Mouse (Mus musculus) embryonic facial prominence, embryonic 13.5 days (tissue): ENCODE data around the gene Ubash3a. TPM values are rescaled to one million over a fixed set of nuclear protein-coding genes. Genes with fewer than 3 reads are reported as not detected.

Experiments
- ATAC-seq: fragments of 200-750 bp; cut with Nextera tagmentation; 2 replicates; pipeline ENCODE4 v1.8.0; 2017; ENCODE audit warnings: low read depth; ENCODE audit not compliant: insufficient number of reproducible peaks, insufficient read depth, low FRiP score, low TSS enrichment
- H3K27ac ChIP-seq: fragments of 300-500 bp; sonication (generic); 2 replicates; pipeline ENCODE4 v1.5.1; 2015; ENCODE audit warnings: moderate library complexity, mild to moderate bottlenecking, inconsistent platforms
- H3K27me3 ChIP-seq: fragments of 300-500 bp; sonication (generic); 2 replicates; pipeline ENCODE4 v1.6.1; 2015; ENCODE audit warnings: mild to moderate bottlenecking, inconsistent platforms
- H3K36me3 ChIP-seq: fragments of 300-500 bp; sonication (generic); 2 replicates; pipeline ENCODE4 v1.6.1; 2015; ENCODE audit warnings: mild to moderate bottlenecking, inconsistent platforms
- H3K4me1 ChIP-seq: fragments of 300-500 bp; sonication (generic); 2 replicates; pipeline ENCODE4 v1.6.1; 2015; ENCODE audit warnings: inconsistent platforms
- H3K4me2 ChIP-seq: fragments of 300-500 bp; sonication (generic); 2 replicates; pipeline ENCODE4 v1.6.1; 2015; ENCODE audit warnings: moderate library complexity, mild to moderate bottlenecking, inconsistent platforms
- H3K4me3 ChIP-seq: fragments of 300-500 bp; sonication (generic); 2 replicates; pipeline ENCODE4 v1.5.1; 2015; ENCODE audit warnings: mild to moderate bottlenecking, inconsistent platforms
- H3K9ac ChIP-seq: fragments of 300-500 bp; sonication (generic); 2 replicates; pipeline ENCODE4 v1.6.1; 2015; ENCODE audit warnings: mild to moderate bottlenecking, inconsistent platforms
- H3K9me3 ChIP-seq: fragments of 300-500 bp; sonication (generic); 2 replicates; pipeline ENCODE4 v1.6.1; 2016; ENCODE audit warnings: inconsistent platforms
- WGBS: fragments of 180-500 bp; shearing (Covaris S2); methylation state at CpG from one replicate; pipeline ENCODE4 v1.1.7; 2015; ENCODE audit warnings: mixed read lengths; 5-methylcytosine and 5-hydroxymethylcytosine counted together
- polyA plus RNA-seq: library from polyadenylated mRNA; unstranded; fragments of >200 nt; fragmentation: Nextera tagmentation; extraction: Ambion mirVana; gene quantifications from 2 replicates; pipeline ENCODE4 v1.2.1, GENCODE M21; 2015

Gene Ubash3a
- polyA plus RNA-seq, 1 experiment from 2014 or later, result 0.24 TPM

- H3K9me3 ChIP-seq, result no peaks in the 10 kb centered on the region
- no peaks in the 10 kb centered on the region for H3K36me3 ChIP-seq
- no peak overlapping the region for H3K27ac ChIP-seq
- no peak for ATAC-seq
- no peak overlapping the region for H3K9ac ChIP-seq
- no peak overlapping the region for H3K4me2 ChIP-seq
- no peak overlapping the region for H3K4me3 ChIP-seq
- H3K27me3 ChIP-seq, result no peaks in the 10 kb centered on the region
- 38% methylated on average over 5 of the region's 5 CpGs for WGBS
- no peaks in the 10 kb centered on the region for H3K4me1 ChIP-seq
Observed at GRCm38 (mm10) chr17:31247144-31247543, 39.5 kb downstream of the Ubash3a start.

GRCm38 (mm10) chr17:31253951-31254350 is 46.3 kb downstream of the Ubash3a start:
- H3K9me3 ChIP-seq, result no peaks in the 10 kb centered on the region
- WGBS, result 55% methylated on average over 5 of the region's 5 CpGs
- H3K4me2 ChIP-seq, result no peak overlapping the region
- ATAC-seq, result no peak
- no peaks in the 10 kb centered on the region for H3K4me1 ChIP-seq
- no peaks in the 10 kb centered on the region for H3K27me3 ChIP-seq
- H3K9ac ChIP-seq, result no peak overlapping the region
- no peak overlapping the region for H3K27ac ChIP-seq
- no peak overlapping the region for H3K4me3 ChIP-seq
- no peaks in the 10 kb centered on the region for H3K36me3 ChIP-seq

DNA sequence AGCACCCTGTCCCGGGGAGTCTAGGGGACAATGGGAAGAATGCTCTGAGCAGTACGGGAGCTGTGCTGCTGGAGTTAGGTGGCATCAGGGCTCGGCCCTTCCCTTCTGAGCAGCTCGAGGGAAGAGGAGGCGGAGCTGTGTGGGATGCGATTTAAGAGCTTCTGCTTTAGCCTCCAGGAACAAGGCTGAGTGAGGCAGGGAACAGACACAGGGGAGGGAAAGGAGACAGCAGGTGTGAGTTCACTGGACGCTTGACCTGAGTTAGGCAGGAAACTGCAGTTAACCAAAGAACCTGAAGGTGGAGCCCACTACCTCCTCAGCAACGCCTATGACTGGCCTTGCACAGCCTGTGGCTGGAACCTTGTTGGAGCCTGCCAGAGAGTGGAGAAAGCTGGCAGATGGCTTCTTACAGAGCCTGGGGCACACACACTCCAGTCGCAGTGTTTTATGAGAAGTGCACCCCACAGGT is 46.8 kb downstream of the Ubash3a start:
- Histone ChIP-seq H3K27ac (no peak overlapping the region), H3K9ac (peak overlapping the region; percentile 37; the same call in 1 of the 2 replicates), H3K9me3 (no peaks in the 10 kb centered on the region), H3K4me1 (no peaks in the 10 kb centered on the region), H3K36me3 (no peaks in the 10 kb centered on the region), H3K4me3 (no peak overlapping the region), H3K27me3 (no peaks in the 10 kb centered on the region), H3K4me2 (peak overlapping the region; percentile 14; the same call in 1 of the 2 replicates)
- ATAC-seq, result peak; percentile 62; the same call in 1 of the 2 replicates
- WGBS, result 11% methylated on average over 9 of the region's 9 CpGs

- Histone ChIP-seq H3K4me1 (no peaks in the 10 kb centered on the region), H3K27me3 (no peaks in the 10 kb centered on the region), H3K36me3 (no peaks in the 10 kb centered on the region), H3K9me3 (no peaks in the 10 kb centered on the region), H3K4me3 (no peak overlapping the region), H3K27ac (no peak overlapping the region), H3K9ac (no peak overlapping the region), H3K4me2 (no peak overlapping the region)
- WGBS, result 85% methylated on average over 1 of the region's 1 CpGs
- no peak for ATAC-seq
Observed at GRCm38 (mm10) chr17:31257149-31257548, 49.5 kb downstream of the Ubash3a start.

- H3K9me3 ChIP-seq, result no peaks in the 10 kb centered on the region
- WGBS, result 90% methylated on average over 12 of the region's 12 CpGs
- H3K4me1 ChIP-seq, result no peaks in the 10 kb centered on the region
- no peak overlapping the region for H3K27ac ChIP-seq
- H3K4me3 ChIP-seq, result no peak overlapping the region
- no peaks in the 10 kb centered on the region for H3K27me3 ChIP-seq
- no peak overlapping the region for H3K9ac ChIP-seq
- no peak overlapping the region for H3K4me2 ChIP-seq
- H3K36me3 ChIP-seq, result no peaks in the 10 kb centered on the region
- ATAC-seq, result no peak
Observed at GRCm38 (mm10) chr17:31257898-31258297, 50.2 kb downstream of the Ubash3a start.

GRCm38 (mm10) chr17:31258310-31258865 is 50.7 kb downstream of the Ubash3a start:
- no peak overlapping the region for H3K4me2 ChIP-seq
- H3K9me3 ChIP-seq, result no peaks in the 10 kb centered on the region
- no peaks in the 10 kb centered on the region for H3K27me3 ChIP-seq
- H3K4me1 ChIP-seq, result no peaks in the 10 kb centered on the region
- WGBS, result 76% methylated on average over 9 of the region's 9 CpGs
- no peak for ATAC-seq
- H3K4me3 ChIP-seq, result no peak overlapping the region
- no peaks in the 10 kb centered on the region for H3K36me3 ChIP-seq
- no peak overlapping the region for H3K27ac ChIP-seq
- H3K9ac ChIP-seq, result no peak overlapping the region

- H3K4me2 ChIP-seq, result no peak overlapping the region
- H3K9ac ChIP-seq, result no peak overlapping the region
- no peaks in the 10 kb centered on the region for H3K9me3 ChIP-seq
- no peaks in the 10 kb centered on the region for H3K36me3 ChIP-seq
- no peaks in the 10 kb centered on the region for H3K4me1 ChIP-seq
- no peak overlapping the region for H3K4me3 ChIP-seq
- H3K27ac ChIP-seq, result no peak overlapping the region
- no peaks in the 10 kb centered on the region for H3K27me3 ChIP-seq
- WGBS, result 78% methylated on average over 4 of the region's 4 CpGs
- ATAC-seq, result no peak
Observed at GRCm38 (mm10) chr17:31259145-31259544, 51.5 kb downstream of the Ubash3a start.

DNA sequence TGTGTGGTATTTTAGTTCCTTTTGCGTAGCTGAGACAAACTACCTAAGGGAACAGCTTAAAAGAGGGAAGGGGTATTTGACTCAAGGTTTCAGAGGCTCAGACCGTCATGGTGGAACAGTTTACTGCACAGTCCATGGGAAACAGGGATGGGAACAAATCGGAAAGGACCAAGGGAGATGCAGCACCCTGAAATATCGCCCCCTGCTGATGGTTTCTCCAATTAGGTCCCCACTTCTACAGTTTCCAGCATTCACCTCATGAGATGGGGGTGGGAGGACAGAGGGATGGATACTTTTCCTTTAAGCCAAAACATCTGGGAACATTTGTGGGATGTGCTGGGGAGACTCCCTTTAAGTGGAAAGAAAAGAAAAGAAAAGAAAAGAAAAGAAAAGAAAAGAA is 52.2 kb downstream of the Ubash3a start:
- Histone ChIP-seq H3K4me2 (no peak overlapping the region), H3K4me1 (peaks cover 2% of the 10 kb centered on the region), H3K27ac (no peak overlapping the region), H3K27me3 (no peaks in the 10 kb centered on the region), H3K9me3 (no peaks in the 10 kb centered on the region), H3K4me3 (no peak overlapping the region), H3K9ac (no peak overlapping the region), H3K36me3 (no peaks in the 10 kb centered on the region)
- WGBS, result 67% methylated on average over 4 of the region's 4 CpGs
- no peak for ATAC-seq

DNA sequence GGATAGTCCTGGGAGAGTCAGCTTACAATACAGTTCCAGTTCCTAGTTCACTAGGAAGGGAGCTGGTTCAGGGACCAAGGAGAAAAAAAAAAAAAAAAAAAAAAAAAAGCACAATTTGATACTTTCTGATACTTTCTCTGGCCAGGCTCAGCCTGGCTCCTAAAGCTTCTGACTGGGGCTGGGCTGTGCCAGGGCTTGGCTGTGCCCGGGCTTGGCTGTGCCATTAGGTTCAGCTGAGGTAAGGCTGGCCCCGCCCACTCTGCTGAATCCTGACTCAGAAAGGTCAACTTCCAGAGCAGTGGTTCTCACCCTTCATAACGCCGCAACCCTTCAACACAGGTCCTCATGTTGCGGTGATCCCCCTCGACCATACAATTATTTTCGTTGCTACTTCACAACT is 52.8 kb downstream of the Ubash3a start:
- H3K36me3 ChIP-seq, result no peaks in the 10 kb centered on the region
- no peak overlapping the region for H3K4me3 ChIP-seq
- peaks cover 8% of the 10 kb centered on the region for H3K4me1 ChIP-seq
- H3K9me3 ChIP-seq, result no peaks in the 10 kb centered on the region
- no peak for ATAC-seq
- no peaks in the 10 kb centered on the region for H3K27me3 ChIP-seq
- H3K27ac ChIP-seq, result no peak overlapping the region
- 87% methylated on average over 7 of the region's 7 CpGs for whole genome bisulfite sequencing
- no peak overlapping the region for H3K9ac ChIP-seq
- H3K4me2 ChIP-seq, result no peak overlapping the region

DNA sequence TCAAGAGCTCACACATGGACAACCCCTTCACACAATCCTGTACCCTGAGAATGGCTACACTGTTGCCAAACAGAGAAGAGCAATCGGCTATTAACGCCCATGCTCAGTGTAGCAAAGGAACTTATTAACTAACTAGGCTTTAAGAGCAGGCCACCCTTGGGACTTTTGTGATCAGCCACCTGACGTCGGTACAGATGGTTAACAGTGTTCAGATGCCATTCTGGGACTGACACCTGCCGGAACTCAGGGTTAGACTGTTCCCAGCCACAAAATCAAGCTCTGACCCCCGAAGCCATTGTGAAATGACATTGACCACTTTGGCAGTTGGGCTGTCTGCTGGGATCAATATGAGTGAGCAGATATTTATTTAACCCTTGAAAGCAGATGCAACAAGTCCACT is 53.7 kb downstream of the Ubash3a start:
- ATAC-seq, result no peak
- Histone ChIP-seq H3K36me3 (no peaks in the 10 kb centered on the region), H3K9me3 (no peaks in the 10 kb centered on the region), H3K27me3 (no peaks in the 10 kb centered on the region), H3K4me2 (no peak overlapping the region), H3K4me3 (no peak overlapping the region), H3K9ac (no peak overlapping the region), H3K4me1 (peaks cover 12% of the 10 kb centered on the region), H3K27ac (no peak overlapping the region)
- WGBS, result 84% methylated on average over 6 of the region's 6 CpGs

DNA sequence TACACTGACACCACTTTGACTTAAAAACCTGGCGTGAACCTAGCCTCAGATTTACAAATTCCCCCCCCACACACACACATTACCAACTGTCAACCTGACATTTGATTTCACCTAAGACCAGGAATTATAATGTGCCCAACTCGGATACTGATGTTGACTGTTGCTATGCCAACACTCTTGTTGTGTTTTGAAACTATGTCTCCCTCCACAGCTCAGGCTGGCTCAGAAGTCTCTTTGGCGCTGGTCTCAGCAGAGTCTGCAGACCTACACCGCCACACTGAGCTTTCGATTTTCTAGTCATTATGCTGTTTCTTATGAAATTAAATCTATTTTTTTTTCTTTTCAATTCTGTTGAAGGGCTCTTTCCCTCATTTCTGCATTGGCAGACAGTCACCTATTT is 55.0 kb downstream of the Ubash3a start:
- Histone ChIP-seq H3K4me3 (no peak overlapping the region), H3K4me1 (peaks cover 16% of the 10 kb centered on the region), H3K4me2 (no peak overlapping the region), H3K27me3 (no peaks in the 10 kb centered on the region), H3K9me3 (no peaks in the 10 kb centered on the region), H3K27ac (no peak overlapping the region), H3K9ac (no peak overlapping the region), H3K36me3 (no peaks in the 10 kb centered on the region)
- 64% methylated on average over 5 of the region's 5 CpGs for WGBS
- no peak for ATAC-seq

- no peak overlapping the region for H3K27ac ChIP-seq
- H3K4me3 ChIP-seq, result no peak overlapping the region
- ATAC-seq, result no peak
- whole genome bisulfite sequencing, result 88% methylated on average over 5 of the region's 5 CpGs
- no peaks in the 10 kb centered on the region for H3K9me3 ChIP-seq
- no peak overlapping the region for H3K4me2 ChIP-seq
- no peaks in the 10 kb centered on the region for H3K27me3 ChIP-seq
- H3K9ac ChIP-seq, result no peak overlapping the region
- peaks cover 16% of the 10 kb centered on the region for H3K4me1 ChIP-seq
- no peaks in the 10 kb centered on the region for H3K36me3 ChIP-seq
Observed at GRCm38 (mm10) chr17:31263770-31264169, 56.1 kb downstream of the Ubash3a start.
